Mouse (Mus musculus) stomach, postnatal 0 days (tissue): ENCODE data around the gene Trpv3. TPM values are rescaled to one million over a fixed set of nuclear protein-coding genes. Genes with fewer than 3 reads are reported as not detected.
A peak's percentile ranks its signal among the peaks of the same experiment; 100 is the strongest.

ENCODE experiments used
- ATAC-seq: fragments of 200-750 bp; cut with Nextera tagmentation; 2 replicates; pipeline ENCODE4 v1.8.0; 2017; ENCODE audit not compliant: low FRiP score, low TSS enrichment
- DNase-seq: peaks from one replicate; pipeline ENCODE4 v3.0.0-alpha.2; 2016; ENCODE audit warnings: low spot score
- H3K27ac ChIP-seq: fragments of 300-500 bp; sonication (generic); replicated peaks from 2 replicates; pipeline ENCODE4 v1.5.1; 2014; ENCODE audit warnings: mild to moderate bottlenecking, control low read depth
- H3K27me3 ChIP-seq: fragments of 300-500 bp; sonication (generic); 2 replicates; pipeline ENCODE4 v1.6.1; 2014; ENCODE audit warnings: low read length; ENCODE audit not compliant: control insufficient read depth, insufficient read depth
- H3K36me3 ChIP-seq: fragments of 300-500 bp; sonication (generic); 2 replicates; pipeline ENCODE4 v1.6.1; 2014; ENCODE audit warnings: low read length, mixed read lengths; ENCODE audit not compliant: control insufficient read depth, insufficient read depth
- H3K4me1 ChIP-seq: fragments of 300-500 bp; sonication (generic); replicated peaks from 2 replicates; pipeline ENCODE4 v1.6.1; 2014; ENCODE audit warnings: antibody characterized with exemption; ENCODE audit not compliant: control insufficient read depth, insufficient read depth
- H3K4me2 ChIP-seq: fragments of 300-500 bp; sonication (generic); replicated peaks from 2 replicates; pipeline ENCODE4 v1.6.1; 2014; ENCODE audit warnings: low read depth, mild to moderate bottlenecking, control low read depth, moderate library complexity
- H3K4me3 ChIP-seq: fragments of 300-500 bp; sonication (generic); 2 replicates; pipeline ENCODE4 v1.5.1; 2014; ENCODE audit warnings: low read depth, low read length, control low read depth
- H3K9ac ChIP-seq: fragments of 300-500 bp; sonication (generic); 2 replicates; pipeline ENCODE4 v1.6.1; 2014; ENCODE audit warnings: mild to moderate bottlenecking, low read length, control low read depth, mixed read lengths
- H3K9me3 ChIP-seq: fragments of 300-500 bp; sonication (generic); 2 replicates; pipeline ENCODE4 v1.6.1; 2016; ENCODE audit warnings: low read length; ENCODE audit not compliant: control insufficient read depth
- CTCF ChIP-seq: IDR thresholded peaks from 2 replicates; pipeline ENCODE4 v1.5.1; 2016; ENCODE audit warnings: antibody characterized with exemption, low read depth, mild to moderate bottlenecking, moderate library complexity
- EP300 ChIP-seq: optimal IDR thresholded peaks from 2 replicates; pipeline ENCODE3; 2016; ENCODE audit warnings: antibody characterized with exemption
- WGBS: fragments of 180-500 bp; shearing (Covaris S2); extraction: QIAGEN DNeasy Blood & Tissue Kit; methylation state at CpG from one replicate; pipeline ENCODE4 v1.1.7; 2014; 5-methylcytosine and 5-hydroxymethylcytosine counted together
- polyA plus RNA-seq: library from polyadenylated mRNA; unstranded; fragments of >200 nt; fragmentation: Nextera tagmentation; extraction: Ambion mirVana; gene quantifications from 2 replicates; pipeline ENCODE4 v1.2.1, GENCODE M21; 2015

Trpv3 gene
- 0.57 and 0.61 TPM in 2 replicates for polyA plus RNA-seq

DNA sequence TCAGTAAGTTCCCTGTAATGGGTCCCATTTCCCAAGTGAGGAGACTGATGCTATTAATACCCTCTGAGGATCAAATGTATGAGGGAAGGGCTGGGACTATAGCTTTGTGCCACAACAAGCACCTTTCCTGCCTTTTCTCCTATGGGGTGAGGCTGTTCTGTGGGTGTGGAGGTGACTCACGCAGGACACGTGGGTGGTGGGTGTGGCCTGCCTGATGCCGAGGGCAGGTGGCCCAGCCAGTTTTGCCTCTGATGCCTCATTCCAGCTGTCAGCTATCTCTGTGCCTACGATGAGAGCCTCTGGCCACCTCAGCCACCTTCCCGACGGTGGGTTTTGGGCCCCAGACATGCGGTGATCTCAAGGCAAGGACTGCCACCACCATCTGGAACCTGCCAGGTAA, at the start of gene Trpv3:
Trpv3 (plus strand) TSS at position 122 of the 400 bp plus-strand sequence.
- Histone ChIP-seq H3K9me3 (no peaks in the 10 kb centered on the region), H3K4me3 (no peak within 1 kb of the TSS), H3K27me3 (no peaks in the 10 kb centered on the region), H3K36me3 (no peaks in the 10 kb centered on the region), H3K9ac (no peak within 1 kb of the TSS), H3K4me2 (0 out of 2 replicates have a peak within 1 kb of the TSS, but pooled peaks have one; percentile 17), H3K27ac (peak within 1 kb of the TSS; percentile 67), H3K4me1 (no peaks in the 10 kb centered on the region)
- DNase-seq (peak; percentile 82), ATAC-seq (peak; percentile 89)
- TF ChIP-seq CTCF, result no peak
- no peak for TF ChIP-seq EP300
- 64% methylated on average over 7 of the region's 7 CpGs for WGBS

DNA sequence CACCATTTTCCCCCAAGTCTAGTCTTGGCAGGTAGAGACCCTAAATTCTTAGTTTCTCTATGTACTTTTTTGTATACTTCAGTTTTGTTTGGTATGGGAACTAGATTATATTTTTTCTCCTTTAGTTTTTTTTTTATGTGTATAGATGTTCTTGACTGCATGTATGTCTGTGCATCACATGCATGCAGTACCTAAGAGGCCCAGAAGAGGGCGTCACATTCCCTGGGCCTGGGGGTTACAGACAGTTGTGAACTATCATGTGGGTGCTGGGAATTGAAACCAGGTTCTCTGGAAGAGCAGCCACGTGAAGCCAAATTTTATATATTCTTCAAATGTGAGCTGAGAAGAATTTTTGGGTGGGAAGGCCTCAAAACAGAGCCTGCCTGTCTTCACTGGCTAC, 47.5 kb upstream of the Trpv3 start:
- no peak overlapping the region for H3K27ac ChIP-seq
- ATAC-seq (no peak), DNase-seq (no peak)
- no peak overlapping the region for H3K4me3 ChIP-seq
- no peaks in the 10 kb centered on the region for H3K4me1 ChIP-seq
- 63% methylated on average over 2 of the region's 2 CpGs for WGBS
- no peaks in the 10 kb centered on the region for H3K27me3 ChIP-seq
- no peaks in the 10 kb centered on the region for H3K36me3 ChIP-seq
- H3K9ac ChIP-seq, result no peak overlapping the region
- H3K4me2 ChIP-seq, result no peak overlapping the region
- H3K9me3 ChIP-seq, result no peaks in the 10 kb centered on the region
- TF ChIP-seq EP300 (no peak), CTCF (peak; percentile 27; the same call in 1 of the 2 replicates)

DNA sequence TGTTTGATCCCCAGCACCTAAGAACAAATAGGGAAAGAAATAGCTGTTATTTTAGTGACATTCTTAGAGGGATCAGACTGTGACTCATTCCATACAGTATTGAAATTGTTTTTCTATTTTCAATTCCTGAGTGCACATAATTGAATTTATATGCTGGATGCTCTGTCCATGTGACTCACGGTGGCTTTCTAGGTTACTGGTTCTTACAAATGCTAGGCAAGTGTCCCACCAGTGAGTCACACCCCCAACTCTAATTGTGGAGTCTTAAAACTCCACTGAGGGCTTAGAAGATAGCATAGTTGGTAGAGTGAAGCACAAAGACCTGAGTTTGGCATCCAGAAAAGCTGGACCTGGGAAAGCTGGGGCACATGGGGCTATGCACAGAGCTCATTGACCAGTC, 46.5 kb upstream of the Trpv3 start:
- DNase-seq, result no peak
- no peaks in the 10 kb centered on the region for H3K4me1 ChIP-seq
- 68% methylated on average over 1 of the region's 1 CpGs for WGBS
- no peaks in the 10 kb centered on the region for H3K27me3 ChIP-seq
- no peaks in the 10 kb centered on the region for H3K36me3 ChIP-seq
- no peak overlapping the region for H3K9ac ChIP-seq
- no peaks in the 10 kb centered on the region for H3K9me3 ChIP-seq
- H3K4me2 ChIP-seq, result no peak overlapping the region
- no peak for TF ChIP-seq EP300
- no peak for TF ChIP-seq CTCF
- no peak overlapping the region for H3K27ac ChIP-seq
- ATAC-seq, result no peak
- no peak overlapping the region for H3K4me3 ChIP-seq

DNA sequence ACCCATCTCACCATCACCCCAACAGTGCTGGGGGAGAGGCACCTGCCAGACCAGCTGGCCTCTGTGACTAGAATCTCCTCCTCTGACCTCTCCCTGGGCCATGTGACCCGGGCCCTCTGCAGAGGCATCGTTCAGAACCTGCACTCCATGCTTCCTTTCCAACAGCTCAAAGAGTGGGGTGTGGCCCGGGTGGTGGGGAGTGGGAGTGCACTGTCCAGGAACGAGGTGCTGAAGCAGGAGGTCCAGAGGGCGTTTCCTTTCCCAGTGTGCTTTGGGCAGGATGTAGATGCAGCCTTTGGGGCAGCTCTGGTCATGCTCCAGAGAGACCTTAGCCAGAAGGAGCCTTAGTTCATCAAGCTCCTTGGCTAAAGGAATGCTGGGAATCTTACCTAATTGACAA, 44.3 kb upstream of the Trpv3 start:
- ATAC-seq (no peak), DNase-seq (no peak)
- TF ChIP-seq EP300, result no peak
- TF ChIP-seq CTCF, result no peak
- Histone ChIP-seq H3K4me3 (no peak overlapping the region), H3K4me2 (no peak overlapping the region), H3K4me1 (no peaks in the 10 kb centered on the region), H3K9me3 (no peaks in the 10 kb centered on the region), H3K36me3 (no peaks in the 10 kb centered on the region), H3K27ac (no peak overlapping the region), H3K27me3 (no peaks in the 10 kb centered on the region), H3K9ac (no peak overlapping the region)
- 20% methylated on average over 5 of the region's 5 CpGs for WGBS

DNA sequence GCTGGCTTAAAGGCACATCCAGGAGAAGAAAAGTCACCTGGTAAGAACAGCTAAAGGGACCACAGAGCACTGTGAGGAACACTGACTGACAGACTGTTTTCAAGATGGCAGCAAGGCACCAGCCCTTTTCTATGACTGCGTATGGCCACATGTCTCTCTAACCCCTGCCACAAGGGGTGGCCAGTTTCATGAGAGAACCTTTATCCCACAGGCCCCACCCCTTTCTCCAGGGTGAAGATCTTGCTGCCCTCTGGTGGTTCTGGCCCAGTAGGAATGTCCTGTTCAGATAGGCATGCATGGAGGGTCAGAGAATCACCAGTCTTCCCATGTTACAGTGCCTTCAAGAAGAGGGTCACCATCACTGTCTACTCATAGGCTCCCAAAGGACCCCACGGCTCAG, 43.2 kb upstream of the Trpv3 start:
- Histone ChIP-seq H3K4me1 (no peaks in the 10 kb centered on the region), H3K4me3 (no peak overlapping the region), H3K4me2 (no peak overlapping the region), H3K9ac (no peak overlapping the region), H3K27ac (no peak overlapping the region), H3K27me3 (no peaks in the 10 kb centered on the region), H3K36me3 (no peaks in the 10 kb centered on the region), H3K9me3 (no peaks in the 10 kb centered on the region)
- 61% methylated on average over 2 of the region's 2 CpGs for WGBS
- peak; percentile 57 for ATAC-seq
- TF ChIP-seq CTCF (peak; percentile 68), EP300 (no peak)
- DNase-seq, result peak; percentile 54

DNA sequence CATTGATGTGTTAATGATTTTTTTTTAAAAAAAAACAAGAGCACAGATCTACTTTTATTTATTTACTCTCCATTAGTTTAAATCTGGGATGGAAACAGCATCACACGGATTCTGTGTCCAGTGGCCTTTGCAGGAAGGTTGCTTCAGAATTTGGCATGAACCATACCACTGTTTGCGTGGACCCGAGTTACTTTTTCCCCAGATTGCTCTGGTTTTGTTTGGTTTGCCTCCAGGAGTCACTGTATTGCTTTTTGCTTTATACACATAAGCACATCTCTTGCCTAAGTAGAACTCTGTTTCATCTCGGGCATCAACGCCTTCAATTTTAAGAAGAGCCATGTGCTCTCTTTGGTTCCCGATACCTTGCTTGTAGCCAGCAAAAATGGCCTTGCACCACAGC, 41.3 kb upstream of the Trpv3 start:
- Histone ChIP-seq H3K9me3 (no peaks in the 10 kb centered on the region), H3K27ac (no peak overlapping the region), H3K4me2 (no peak overlapping the region), H3K4me1 (no peaks in the 10 kb centered on the region), H3K27me3 (no peaks in the 10 kb centered on the region), H3K4me3 (no peak overlapping the region), H3K9ac (no peak overlapping the region), H3K36me3 (no peaks in the 10 kb centered on the region)
- 84% methylated on average over 6 of the region's 6 CpGs for WGBS
- TF ChIP-seq EP300 (no peak), CTCF (no peak)
- DNase-seq (no peak), ATAC-seq (no peak)
